Mouse (Mus musculus) large intestine, adult 2 months (tissue): ENCODE data around the gene Serpinb6b. TPM values are rescaled to one million over a fixed set of nuclear protein-coding genes. Genes with fewer than 3 reads are reported as not detected.
"Not testable (repeated sequence)": the region's sequence is repeated elsewhere in the genome, so short reads cannot be mapped to it uniquely, and the experiment has no call there.

Experiments used
- DNase-seq: peaks from one replicate; pipeline ENCODE4 v3.0.0-alpha.2; 2012; ENCODE audit warnings: low read depth, low spot score
- WGBS: fragments of 180-500 bp; shearing (Covaris S2); methylation state at CpG from one replicate; pipeline ENCODE4 v1.1.7; 2018; 5-methylcytosine and 5-hydroxymethylcytosine counted together
- polyA plus RNA-seq: library from polyadenylated mRNA; depleted of rRNA; stranded (reverse); fragments of >200 nt; gene quantifications from 2 replicates; pipeline ENCODE4 v1.2.3, GENCODE M21; 2012; rRNA removed

Serpinb6b gene
- polyA plus RNA-seq = 2.4 and 2.6 TPM in 2 replicates

GRCm38 (mm10) chr13:32964989-32965811, at the start of gene Serpinb6b:
Serpinb6b (plus strand) TSS chr13:32965209.
- WGBS = 30% methylated on average over 16 of the region's 16 CpGs
- DNase-seq = no peak

GRCm38 (mm10) chr13:32922622-32923021, 42.4 kb upstream of the Serpinb6b start:
- no peak for DNase-seq

GRCm38 (mm10) chr13:32924578-32925360, 40.2 kb upstream of the Serpinb6b start:
- WGBS = 20% methylated on average over 7 of the region's 7 CpGs
- DNase-seq = no peak

- no peak for DNase-seq
- 61% methylated on average over 2 of the region's 2 CpGs for WGBS
Measured at GRCm38 (mm10) chr13:32926661-32927060, 38.3 kb upstream of the Serpinb6b start.

- WGBS = 83% methylated on average over 1 of the region's 1 CpGs
- no peak for DNase-seq
Measured at GRCm38 (mm10) chr13:32927241-32927640, 37.8 kb upstream of the Serpinb6b start.

GRCm38 (mm10) chr13:32929107-32929750, 35.8 kb upstream of the Serpinb6b start:
- 65% methylated on average over 2 of the region's 2 CpGs for WGBS
- no peak for DNase-seq

GRCm38 (mm10) chr13:32934706-32935381, 30.2 kb upstream of the Serpinb6b start:
- DNase-seq = no peak
- 9% methylated on average over 1 of the region's 1 CpGs for WGBS

- 53% methylated on average over 4 of the region's 4 CpGs for WGBS
- DNase-seq = not testable (repeated sequence)
Measured at GRCm38 (mm10) chr13:32938275-32938674, 26.7 kb upstream of the Serpinb6b start.

GRCm38 (mm10) chr13:32939191-32939590, 25.8 kb upstream of the Serpinb6b start:
- not testable (repeated sequence) for DNase-seq
- WGBS = 54% methylated on average over 3 of the region's 3 CpGs

GRCm38 (mm10) chr13:32956537-32956936, 8.5 kb upstream of the Serpinb6b start:
- 33% methylated on average over 4 of the region's 4 CpGs for WGBS
- DNase-seq = no peak

GRCm38 (mm10) chr13:32957917-32958316, 7.1 kb upstream of the Serpinb6b start:
- 46% methylated on average over 4 of the region's 4 CpGs for WGBS
- DNase-seq = no peak

GRCm38 (mm10) chr13:32958521-32958920, 6.5 kb upstream of the Serpinb6b start:
- not testable (repeated sequence) for DNase-seq
- 80% methylated on average over 7 of the region's 7 CpGs for WGBS

GRCm38 (mm10) chr13:32963990-32964753, 837 bp upstream of the Serpinb6b start:
- DNase-seq = no peak
- 59% methylated on average over 9 of the region's 9 CpGs for WGBS

GRCm38 (mm10) chr13:32966116-32966515, 1.1 kb downstream of the Serpinb6b start:
- no peak for DNase-seq
- 58% methylated on average over 5 of the region's 5 CpGs for WGBS

- no peak for DNase-seq
Measured at GRCm38 (mm10) chr13:32967233-32967632, 2.2 kb downstream of the Serpinb6b start.

GRCm38 (mm10) chr13:32968353-32968984, 3.5 kb downstream of the Serpinb6b start:
- no peak for DNase-seq

GRCm38 (mm10) chr13:32968996-32969640, 4.1 kb downstream of the Serpinb6b start:
- DNase-seq = no peak
- 68% methylated on average over 4 of the region's 4 CpGs for WGBS

More at GRCm38 (mm10) chr13:32968353-32968984, 3.5 kb downstream of the Serpinb6b start:
- WGBS = 80% methylated on average over 5 of the region's 5 CpGs

- WGBS = 88% methylated on average over 1 of the region's 1 CpGs
- no peak for DNase-seq
Measured at GRCm38 (mm10) chr13:32969641-32970040, 4.6 kb downstream of the Serpinb6b start.
